Mouse (Mus musculus): ENCODE data around the gene Kctd19.
A peak's percentile ranks its signal among the peaks of the same experiment; 100 is the strongest.

Kctd19 gene

GRCm38 (mm10) chr8:105422006-105422405, 8.7 kb upstream of the Kctd19 start:
- DNase-seq (ENCODE audit: low read depth, low spot score), result no peak

DNA sequence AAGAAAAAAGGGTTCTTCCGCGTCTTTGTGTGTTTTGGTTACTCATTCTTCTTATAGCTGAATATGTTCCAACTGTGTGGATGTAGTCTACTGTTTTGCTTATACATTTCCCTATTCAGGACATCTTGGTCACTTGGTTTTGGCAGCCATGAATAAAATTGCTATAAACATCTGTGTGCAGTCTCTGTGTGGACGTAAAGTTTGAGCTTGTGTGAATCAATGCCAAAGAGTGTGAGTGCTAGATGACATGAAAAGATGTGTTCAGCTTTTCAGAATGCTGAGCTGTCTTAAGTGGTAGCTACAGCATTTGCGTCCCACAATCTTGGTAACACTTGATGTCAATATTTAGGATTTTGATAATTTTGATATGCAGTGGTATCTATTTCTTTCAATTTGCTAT, 6.5 kb upstream of the Kctd19 start:
- DNase-seq (ENCODE audit: low read depth, low spot score), result no peak

DNA sequence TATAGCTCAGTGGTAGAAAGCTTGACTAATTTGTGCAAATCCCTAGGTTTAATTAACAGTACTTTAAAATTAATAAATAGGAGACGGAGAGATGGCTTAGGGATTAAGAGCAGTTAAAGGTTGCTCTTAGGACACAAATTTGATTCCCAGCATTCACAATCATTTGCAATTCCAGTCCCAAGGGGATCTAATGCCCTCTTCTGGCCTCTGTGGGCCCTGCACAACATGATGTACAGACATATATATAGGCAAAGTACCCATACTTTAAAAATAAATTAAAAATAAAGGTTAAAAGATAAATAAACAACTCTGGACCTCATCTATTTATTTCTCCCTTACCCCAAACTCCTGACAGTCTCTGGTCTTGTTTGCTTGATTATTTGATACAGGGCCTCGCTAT, 5.7 kb upstream of the Kctd19 start:
- DNase-seq (ENCODE audit: low read depth, low spot score), result peak; percentile 34

GRCm38 (mm10) chr8:105409947-105410346, 3.4 kb downstream of the Kctd19 start:
- DNase-seq (ENCODE audit: low read depth, low spot score), result no peak

DNA sequence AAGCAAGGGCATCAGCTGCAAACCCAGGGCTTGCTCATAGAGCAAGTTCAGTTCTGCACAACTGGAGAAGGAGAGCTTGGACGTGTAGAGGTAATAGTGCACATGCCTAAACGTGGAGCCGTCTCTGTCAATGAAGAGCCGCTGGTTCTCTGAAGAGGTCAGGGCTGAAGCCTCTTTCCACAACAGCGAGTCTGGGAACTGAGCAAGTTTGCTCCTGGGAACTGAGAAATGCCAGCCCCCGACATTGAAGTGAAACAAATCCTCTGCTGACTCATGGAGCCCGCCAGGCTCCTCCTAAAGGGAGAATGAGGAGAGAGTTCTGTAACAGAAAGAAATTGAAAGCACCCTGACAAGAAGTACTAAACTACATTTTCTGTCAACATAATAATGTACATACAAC, 5.0 kb downstream of the Kctd19 start:
- no peak for DNase-seq (ENCODE audit: low read depth, low spot score)

DNA sequence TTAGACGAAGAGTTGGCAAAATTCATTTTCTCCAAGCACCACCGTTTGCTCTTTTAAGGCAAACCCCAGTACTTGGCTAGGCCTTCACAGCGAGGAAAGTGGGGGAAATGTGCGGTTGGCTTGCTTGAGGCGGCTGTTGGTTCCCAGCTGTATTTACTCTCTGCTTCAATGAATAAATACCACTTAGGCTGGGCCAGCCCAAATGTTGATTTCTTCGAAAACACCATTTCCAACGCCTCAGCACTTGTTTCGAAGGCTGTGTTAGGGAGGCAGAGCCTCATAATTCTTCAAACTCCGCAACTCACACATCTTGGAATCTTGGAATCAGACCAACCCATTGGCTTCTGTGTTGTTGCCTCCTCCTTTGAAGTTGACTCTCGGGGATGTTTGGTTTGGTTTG, 6.9 kb downstream of the Kctd19 start:
- DNase-seq (ENCODE audit: low read depth, low spot score), result no peak

- no peak for DNase-seq (ENCODE audit: low read depth, low spot score)
These were observed 8.8 kb downstream of the Kctd19 start for GRCm38 (mm10) chr8:105404496-105404895.

DNA sequence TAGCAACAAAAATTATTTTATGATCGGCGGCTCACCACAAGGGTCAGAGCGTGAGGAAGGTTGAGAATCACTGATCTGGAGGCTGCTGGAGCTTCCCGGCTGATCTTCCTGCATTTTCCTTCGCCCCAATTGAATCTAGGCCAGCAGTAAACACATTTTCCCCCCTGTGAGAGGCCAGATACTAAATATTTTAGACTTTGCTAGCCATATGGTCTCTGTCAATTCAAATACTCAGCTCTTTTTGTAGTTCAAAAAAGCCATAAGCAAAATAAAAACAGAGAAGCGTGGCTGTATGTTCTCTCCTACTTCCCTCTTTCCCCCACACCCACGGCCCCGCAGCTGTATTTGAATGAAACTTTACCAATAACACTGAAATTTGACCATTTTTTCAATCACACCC, 9.8 kb downstream of the Kctd19 start:
- DNase-seq (ENCODE audit: low read depth, low spot score), result no peak

DNA sequence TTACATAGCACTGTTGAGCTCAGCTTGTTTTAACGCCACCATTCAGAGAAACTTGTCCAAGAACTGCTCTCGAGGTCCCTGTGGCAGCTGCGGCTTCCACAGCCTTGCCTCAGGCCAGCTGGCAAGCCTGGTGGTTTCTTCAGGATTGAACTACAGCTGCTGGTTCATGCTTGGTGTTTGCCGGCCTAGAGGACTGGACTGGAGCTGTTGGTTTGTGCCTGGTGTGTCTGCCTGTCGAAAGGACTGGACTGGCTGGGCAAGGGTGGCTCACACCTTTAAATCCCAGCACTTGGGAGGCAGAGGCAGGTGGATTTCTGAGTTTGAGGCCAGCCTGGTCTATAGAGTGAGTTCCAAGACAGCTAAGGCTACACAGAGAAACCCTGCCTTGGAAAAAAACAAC, 13.3 kb downstream of the Kctd19 start:
- DNase-seq (ENCODE audit: low read depth, low spot score), result no peak

DNA sequence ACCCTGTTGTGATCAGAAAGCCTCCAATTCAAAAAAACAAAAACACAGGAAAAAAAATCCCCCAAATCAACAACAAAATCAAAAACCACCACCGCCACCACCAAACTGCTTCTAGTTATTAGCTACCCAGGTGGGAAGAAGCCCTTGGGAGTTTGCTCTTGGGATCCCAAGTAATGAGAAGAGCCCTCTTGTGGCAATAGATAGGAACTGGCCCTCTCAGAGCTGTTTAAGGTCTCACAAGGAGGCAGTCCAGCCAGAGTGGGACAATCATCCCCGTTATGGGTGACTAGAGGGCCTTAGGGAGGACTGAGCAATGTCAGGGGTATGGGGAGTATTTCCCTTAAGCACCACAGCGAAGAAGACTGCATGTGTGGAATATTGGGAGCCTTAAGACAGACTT, 15.6 kb downstream of the Kctd19 start:
- peak; percentile 81 for DNase-seq (ENCODE audit: low read depth, low spot score)

- DNase-seq (ENCODE audit: low read depth, low spot score), result peak; percentile 29
These were observed 19.4 kb downstream of the Kctd19 start for GRCm38 (mm10) chr8:105393915-105394314.

DNA sequence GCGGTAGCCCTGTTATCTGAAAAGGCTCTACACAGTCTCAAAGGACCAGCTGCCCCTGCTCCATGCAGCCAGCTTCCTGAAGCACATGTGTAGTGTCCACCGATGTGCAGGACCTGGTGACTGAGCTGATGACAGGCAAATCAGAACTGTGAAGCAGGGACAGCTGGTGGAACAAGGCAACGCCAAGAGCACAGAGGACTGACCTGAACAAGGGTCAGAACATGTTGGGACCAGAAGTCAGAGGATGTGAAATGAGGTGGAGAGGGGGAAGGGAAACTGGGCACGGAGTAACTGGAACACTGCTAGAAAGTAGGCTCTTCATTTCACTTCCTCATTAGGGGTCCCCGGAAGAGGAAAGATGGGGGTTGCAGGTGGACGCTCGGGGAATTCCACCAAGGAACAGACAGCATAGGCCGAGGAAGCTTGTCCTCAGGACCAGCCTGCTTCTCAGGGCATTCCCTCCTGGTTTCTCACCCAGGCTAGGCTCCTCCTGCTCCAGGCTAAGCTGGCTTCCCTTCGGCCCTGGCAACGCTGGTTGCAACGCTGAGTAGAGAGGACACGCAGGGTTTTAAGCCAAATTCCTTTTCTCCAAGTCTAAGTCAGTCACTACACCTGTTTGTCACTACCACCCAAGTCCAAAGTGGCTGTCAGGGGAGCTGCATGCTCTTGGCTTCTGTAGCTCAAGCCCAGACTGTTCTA, 20.1 kb downstream of the Kctd19 start:
- DNase-seq (ENCODE audit: low read depth, low spot score), result no peak

- DNase-seq (ENCODE audit: low read depth, low spot score), result no peak
These were observed 24.2 kb downstream of the Kctd19 start for GRCm38 (mm10) chr8:105389096-105389495.

DNA sequence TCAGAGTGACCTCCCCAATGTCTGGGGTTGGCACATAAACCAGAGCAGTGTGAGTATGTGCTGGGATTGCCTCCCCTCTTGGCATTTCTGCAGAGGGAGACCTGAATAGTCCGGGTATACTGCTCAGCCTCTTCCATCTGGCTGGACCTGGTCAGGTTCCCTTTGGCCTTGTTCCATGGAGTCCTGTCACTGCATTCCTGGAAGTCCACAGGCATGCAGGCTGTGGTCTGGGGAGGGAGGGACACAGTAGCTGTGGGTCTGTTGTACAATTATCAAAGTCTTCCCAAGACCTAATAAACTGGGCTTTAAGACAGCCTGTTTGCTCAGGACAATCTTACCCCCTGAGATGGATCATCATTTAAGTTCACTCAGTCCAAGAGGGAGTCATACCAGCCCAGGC, 26.2 kb downstream of the Kctd19 start:
- DNase-seq (ENCODE audit: low read depth, low spot score), result no peak

DNA sequence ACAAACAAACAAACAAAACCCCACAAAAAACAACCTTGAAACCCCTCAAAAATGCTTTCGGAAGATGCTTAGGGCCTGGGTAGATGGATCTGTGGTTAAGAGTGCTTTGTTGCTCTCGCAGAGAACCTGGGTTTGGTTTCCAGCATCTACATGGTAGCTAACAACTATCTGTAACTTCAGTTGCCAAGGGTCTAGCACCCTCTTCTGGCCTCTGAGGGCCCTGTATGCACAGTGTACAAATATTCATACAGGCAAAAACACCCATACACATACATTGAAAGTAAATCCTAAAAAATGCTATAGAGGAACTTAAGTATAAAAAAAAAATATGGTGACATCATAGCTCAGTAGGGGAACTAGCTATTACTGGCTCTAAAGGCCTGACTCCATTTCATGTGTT, 29.2 kb downstream of the Kctd19 start:
- no peak for DNase-seq (ENCODE audit: low read depth, low spot score)

DNA sequence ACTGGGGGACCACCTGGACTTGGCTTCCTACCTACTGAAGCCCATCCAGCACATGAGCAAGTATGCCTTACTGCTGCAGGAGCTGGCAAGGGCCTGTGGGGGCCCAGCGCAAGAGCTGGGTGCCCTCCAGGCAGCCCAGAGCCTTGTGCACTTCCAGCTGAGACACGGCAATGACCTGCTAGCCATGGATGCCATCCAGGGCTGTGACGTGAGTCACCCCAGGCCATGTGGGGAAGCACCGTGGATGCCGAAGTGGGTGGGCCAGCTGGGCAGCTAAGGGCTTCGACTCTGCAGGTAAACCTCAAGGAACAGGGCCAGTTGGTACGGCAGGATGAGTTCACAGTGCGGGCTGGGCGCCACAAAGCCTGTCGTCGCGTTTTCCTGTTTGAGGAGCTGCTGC, 33.0 kb downstream of the Kctd19 start:
- no peak for DNase-seq (ENCODE audit: low read depth, low spot score)

DNA sequence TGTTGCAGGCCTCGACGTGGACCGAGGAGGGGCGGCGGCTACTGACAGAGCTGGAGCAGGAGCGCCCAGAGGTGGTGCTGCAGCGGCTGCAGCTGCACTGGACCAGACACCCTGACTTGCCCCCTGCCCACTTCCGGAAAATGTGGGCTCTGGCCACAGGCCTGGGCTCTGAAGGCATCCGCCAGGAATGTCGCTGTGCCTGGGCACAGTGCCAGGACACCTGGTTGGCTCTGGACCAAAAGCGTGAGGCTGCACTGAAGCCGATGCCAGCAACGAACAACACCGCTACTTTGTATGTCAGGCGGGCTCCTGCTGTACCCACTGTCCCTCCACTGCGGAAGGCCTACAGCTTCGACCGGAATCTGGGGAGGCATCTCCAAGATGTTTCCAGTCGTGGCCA, 34.6 kb downstream of the Kctd19 start:
- DNase-seq (ENCODE audit: low read depth, low spot score), result no peak

GRCm38 (mm10) chr8:105374513-105374966, 38.8 kb downstream of the Kctd19 start:
- peak; percentile 92 for DNase-seq (ENCODE audit: low read depth, low spot score)

DNA sequence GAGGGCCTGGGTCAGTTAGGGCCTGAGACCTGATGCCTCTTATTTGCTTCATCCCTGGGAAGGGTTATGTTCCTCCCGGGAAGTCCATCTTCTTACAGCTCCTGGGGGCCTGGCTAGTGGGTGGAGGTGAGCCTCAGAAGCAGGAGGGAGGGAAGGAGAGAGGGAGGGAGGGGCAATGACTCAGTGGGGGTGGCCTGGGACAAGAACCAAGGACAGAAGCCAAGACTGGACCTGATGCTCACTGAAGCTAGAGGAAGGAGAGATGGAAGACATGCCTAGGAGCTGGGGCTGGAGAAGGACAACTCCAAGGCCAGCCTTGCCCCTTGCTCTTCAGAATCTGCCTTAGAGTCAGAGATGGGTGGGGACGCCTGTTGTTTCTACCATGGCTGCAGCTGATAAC, 40.3 kb downstream of the Kctd19 start, which contains the start of gene Plekhg4:
TSS of gene Plekhg4 (plus strand) at position 243 of the 400 bp plus-strand sequence.
- no peak for DNase-seq (ENCODE audit: low read depth, low spot score)

GRCm38 (mm10) chr8:105372473-105372872, 40.8 kb downstream of the Kctd19 start:
- no peak for DNase-seq (ENCODE audit: low read depth, low spot score)

- DNase-seq (ENCODE audit: low read depth, low spot score), result peak; percentile 61
These were observed 46.2 kb downstream of the Kctd19 start for GRCm38 (mm10) chr8:105367107-105367506.

DNA sequence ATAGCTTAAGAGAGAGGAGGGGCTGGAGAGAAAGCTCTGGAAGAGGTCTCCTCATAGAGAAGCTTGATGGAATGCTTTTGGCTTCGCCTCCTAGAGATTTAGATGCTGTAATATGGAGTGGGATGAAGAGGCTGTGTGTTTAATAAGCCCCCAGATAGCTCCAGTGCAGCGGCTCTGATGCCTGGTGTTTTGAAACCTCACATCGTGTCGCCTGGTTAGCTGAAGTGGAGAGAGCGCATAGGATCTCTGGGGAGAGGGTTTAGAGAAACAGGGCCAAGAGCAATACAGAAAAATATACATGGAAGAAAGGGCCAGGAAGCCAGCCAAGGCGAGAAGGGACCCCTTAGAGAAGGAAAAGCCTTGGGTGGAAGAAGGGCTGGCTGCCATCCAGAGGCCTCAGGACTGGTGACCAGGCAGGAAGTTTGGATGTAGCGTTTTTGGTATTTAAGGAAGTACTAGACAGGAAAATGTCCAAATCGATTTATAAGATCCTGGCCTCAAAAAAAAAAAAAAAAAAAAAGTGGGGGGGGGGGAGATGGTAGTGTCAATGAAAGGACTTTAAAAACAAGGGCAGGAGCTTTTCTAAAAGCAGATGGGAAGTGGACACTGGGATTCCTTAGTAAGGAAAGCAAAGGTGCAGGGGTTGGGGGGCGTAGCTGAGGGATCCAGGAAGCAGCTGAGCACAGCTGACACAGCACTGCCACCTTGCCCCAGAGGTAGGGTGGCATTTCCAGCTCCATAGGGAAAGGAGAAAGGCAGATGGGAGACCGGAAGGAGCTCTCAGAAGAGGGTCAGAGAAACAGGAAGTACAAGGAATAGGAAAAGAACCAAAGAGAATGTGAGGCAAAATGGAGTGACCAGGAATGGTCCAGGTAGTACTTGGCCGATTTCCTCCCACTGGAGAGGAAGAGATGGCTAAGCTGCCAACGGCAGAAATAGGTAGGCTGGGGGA, 51.3 kb downstream of the Kctd19 start:
- DNase-seq (ENCODE audit: low read depth, low spot score), result no peak

- peak; percentile 56 for DNase-seq (ENCODE audit: low read depth, low spot score)
These were observed 53.7 kb downstream of the Kctd19 start for GRCm38 (mm10) chr8:105359646-105360045.
